Mouse (Mus musculus): ENCODE data around the gene Gm45753.

DNA sequence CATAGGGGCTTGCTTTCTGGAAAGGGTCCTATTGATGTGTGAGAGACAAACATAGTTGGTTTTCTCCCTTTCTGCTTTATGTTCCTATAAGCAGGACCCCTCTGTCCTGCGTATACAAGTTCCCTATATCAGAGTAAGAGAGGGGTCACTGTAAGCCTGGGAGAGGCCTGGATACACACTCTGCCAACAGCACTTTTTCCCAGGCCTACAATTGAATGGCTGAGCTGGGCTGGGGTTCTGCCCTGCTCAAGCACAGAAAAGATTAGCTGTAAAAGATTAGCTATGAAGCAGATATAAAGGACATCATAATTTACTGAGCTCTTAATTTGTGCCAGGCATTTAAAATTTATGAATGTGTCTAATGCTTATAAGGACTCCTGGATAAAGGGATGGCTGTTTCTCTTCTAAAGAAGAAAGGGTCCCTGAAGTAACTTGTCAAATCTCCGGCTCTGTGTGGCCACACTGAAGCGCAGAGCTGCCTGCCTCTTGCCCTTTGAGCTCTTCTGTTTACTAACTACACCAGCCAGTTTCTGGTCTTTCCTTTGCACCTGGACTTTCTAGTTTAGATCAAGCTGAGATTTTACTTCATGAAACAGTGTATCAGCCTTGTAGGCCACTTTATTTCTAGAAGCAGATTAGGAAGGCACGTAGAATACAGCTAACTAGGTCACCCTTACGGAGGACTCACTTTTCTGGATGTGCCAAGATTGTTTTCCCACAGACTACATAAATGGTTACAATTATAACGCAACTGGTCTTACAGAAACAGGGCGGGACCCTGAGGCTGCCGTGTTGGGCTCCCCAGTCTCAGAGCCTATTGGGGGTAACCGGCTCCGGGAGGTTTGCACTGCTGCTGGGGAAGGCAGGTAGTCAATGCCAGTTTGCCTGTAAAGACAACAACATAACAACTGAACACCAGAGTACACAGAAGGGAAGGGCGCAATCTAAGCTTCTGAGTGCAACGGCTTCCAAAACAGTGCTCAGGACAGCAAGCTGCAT, 33.7 kb upstream of the Gm45753 start:
- TF ChIP-seq CTCF (IDR thresholded peaks at IDR 0.05; ENCODE audit: control insufficient read depth, insufficient read depth, insufficient replicate concordance, low read depth, low read length) (no peak), POLR2A (IDR thresholded peaks at IDR 0.05; ENCODE audit: control insufficient read depth, low read depth, low read length) (no peak)

All from testis, adult 2 months (tissue).